Mouse (Mus musculus): ENCODE data around the gene Gm45753. TPM values are rescaled to one million over a fixed set of nuclear protein-coding genes. Genes with fewer than 3 reads are reported as not detected.

Gene Gm45753
- polyA plus RNA-seq (2012; rRNA removed), result not detected in 2 replicates

GRCm38 (mm10) chr8:45308366-45308765 lies at the start of gene Gm45753:
TSS of gene Gm45753 (minus strand) at chr8:45308466.

GRCm38 (mm10) chr8:45332685-45333409 lies 24.6 kb upstream of the Gm45753 start, which contains the start of gene Cyp4v3:
TSS of gene Cyp4v3 (minus strand) at chr8:45333216.

GRCm38 (mm10) chr8:45294687-45295086 lies 13.6 kb downstream of the Gm45753 start, which contains the start of gene Klkb1:
TSS of gene Klkb1 (minus strand) at chr8:45294859.

GRCm38 (mm10) chr8:45261920-45262319 lies 46.3 kb downstream of the Gm45753 start, which contains the start of gene F11:
TSS of gene F11 (minus strand) at chr8:45262031.

Other genes with a start within 250 kb of the Gm45753 start
- 0.29 and 0.30 TPM in 2 replicates for gene Mtnr1a, start 239.3 kb downstream of the Gm45753 start, polyA plus RNA-seq (2012; rRNA removed)
- not detected in 2 replicates for gene F11, start 46.4 kb downstream of the Gm45753 start, polyA plus RNA-seq (2012; rRNA removed)
- 0.04 and 0.07 TPM in 2 replicates for gene Klkb1, start 13.6 kb downstream of the Gm45753 start, polyA plus RNA-seq (2012; rRNA removed)
- 1.2 TPM in 2 replicates for gene Cyp4v3, start 24.8 kb upstream of the Gm45753 start, polyA plus RNA-seq (2012; rRNA removed)
- gene Fam149a, start 73.8 kb upstream of the Gm45753 start, polyA plus RNA-seq (2012; rRNA removed), result 11.1 and 13.0 TPM in 2 replicates
- 1.6 and 1.7 TPM in 2 replicates for gene Tlr3, start 102.6 kb upstream of the Gm45753 start, polyA plus RNA-seq (2012; rRNA removed)
- 58.1 and 60.9 TPM in 2 replicates for gene Sorbs2, start 199.3 kb upstream of the Gm45753 start, polyA plus RNA-seq (2012; rRNA removed)